Mouse (Mus musculus): Measurements from ENCODE around the gene Nutm1.

The Nutm1 gene

GRCm38 (mm10) chr2:112262779-112263295 lies 3.7 kb upstream of the Nutm1 start:
- in situ Hi-C loops (cut with MboI; ENCODE audit: unreplicated experiment in 2 of 2) = loop anchor here (5.0 to 10.0 kb wide), 9 partner anchors 66 to 1582 kb away; partner anchors contain the start of genes Emc7 (in 2 of the 2), Arhgap11a (in 1 of the 2), Chrm5 (in 1 of the 2) and Emc4 (in 1 of the 2)

- in situ Hi-C loops (cut with MboI; ENCODE audit: unreplicated experiment in 2 of 2) = loop anchor here (5.0 to 10.0 kb wide), 9 partner anchors 65 to 1583 kb away; partner anchors contain the start of genes Emc7 (in 2 of the 2), Arhgap11a (in 1 of the 2), Chrm5 (in 1 of the 2) and Emc4 (in 1 of the 2)
Observed at GRCm38 (mm10) chr2:112261748-112262653, 2.9 kb upstream of the Nutm1 start, which contains the start of gene Nop10. TSS of gene Nop10 (plus strand) at chr2:112261926.

- in situ Hi-C loops (cut with MboI; ENCODE audit: unreplicated experiment in 2 of 2) = no loop called here
Observed at GRCm38 (mm10) chr2:112254675-112255515, 4.2 kb downstream of the Nutm1 start.

- in situ Hi-C loops (cut with MboI; ENCODE audit: unreplicated experiment in 2 of 2) = no loop called here
Observed at GRCm38 (mm10) chr2:112249780-112250453, 9.2 kb downstream of the Nutm1 start.

- in situ Hi-C loops (cut with MboI; ENCODE audit: unreplicated experiment in 2 of 2) = no loop called here
Observed at GRCm38 (mm10) chr2:112247323-112247722, 11.8 kb downstream of the Nutm1 start.

- in situ Hi-C loops (cut with MboI; ENCODE audit: unreplicated experiment in 2 of 2) = no loop called here
Observed at GRCm38 (mm10) chr2:112246193-112246592, 12.9 kb downstream of the Nutm1 start.

GRCm38 (mm10) chr2:112245307-112245706 lies 13.8 kb downstream of the Nutm1 start:
- in situ Hi-C loops (cut with MboI; ENCODE audit: unreplicated experiment in 2 of 2) = no loop called here

- in situ Hi-C loops (cut with MboI; ENCODE audit: unreplicated experiment in 2 of 2) = no loop called here
Observed at GRCm38 (mm10) chr2:112241787-112242186, 17.3 kb downstream of the Nutm1 start.

- in situ Hi-C loops (cut with MboI; ENCODE audit: unreplicated experiment in 2 of 2) = no loop called here
Observed at GRCm38 (mm10) chr2:112239935-112240721, 19.0 kb downstream of the Nutm1 start.

- in situ Hi-C loops (cut with MboI; ENCODE audit: unreplicated experiment in 2 of 2) = no loop called here
Observed at GRCm38 (mm10) chr2:112239212-112239934, 19.7 kb downstream of the Nutm1 start, which contains the start of gene Lpcat4. TSS of gene Lpcat4 (plus strand) at chr2:112239468.

- in situ Hi-C loops (cut with MboI; ENCODE audit: unreplicated experiment in 2 of 2) = no loop called here
Observed at GRCm38 (mm10) chr2:112238006-112238405, 21.1 kb downstream of the Nutm1 start.

GRCm38 (mm10) chr2:112236620-112237019 lies 22.5 kb downstream of the Nutm1 start:
- in situ Hi-C loops (cut with MboI; ENCODE audit: unreplicated experiment in 2 of 2) = no loop called here

- in situ Hi-C loops (cut with MboI; ENCODE audit: unreplicated experiment in 2 of 2) = no loop called here
Observed at GRCm38 (mm10) chr2:112232623-112233022, 26.5 kb downstream of the Nutm1 start.

GRCm38 (mm10) chr2:112224356-112224755 lies 34.7 kb downstream of the Nutm1 start:
- in situ Hi-C loops (cut with MboI; ENCODE audit: unreplicated experiment in 2 of 2) = loop anchor here (25.0 kb wide), 2 partner anchors 563 to 2012 kb away; no protein-coding TSS in a partner anchor

GRCm38 (mm10) chr2:112222607-112223006 lies 36.5 kb downstream of the Nutm1 start:
- in situ Hi-C loops (cut with MboI; ENCODE audit: unreplicated experiment in 2 of 2) = loop anchor here (25.0 kb wide), 2 partner anchors 565 to 2010 kb away; no protein-coding TSS in a partner anchor

- in situ Hi-C loops (cut with MboI; ENCODE audit: unreplicated experiment in 2 of 2) = loop anchor here (25.0 kb wide), 2 partner anchors 566 to 2009 kb away; no protein-coding TSS in a partner anchor
Observed at GRCm38 (mm10) chr2:112220880-112221279, 38.2 kb downstream of the Nutm1 start.

- in situ Hi-C loops (cut with MboI; ENCODE audit: unreplicated experiment in 2 of 2) = loop anchor here (25.0 kb wide), 2 partner anchors 570 to 2005 kb away; no protein-coding TSS in a partner anchor
Observed at GRCm38 (mm10) chr2:112217614-112218013, 41.5 kb downstream of the Nutm1 start.

- in situ Hi-C loops (cut with MboI; ENCODE audit: unreplicated experiment in 2 of 2) = loop anchor here (25.0 kb wide), 2 partner anchors 571 to 2004 kb away; no protein-coding TSS in a partner anchor
Observed at GRCm38 (mm10) chr2:112215977-112216376, 43.1 kb downstream of the Nutm1 start.

Data from v-Abl transformed pro-B cells (cell line).